Mouse (Mus musculus) forebrain, embryonic 15.5 days (tissue): ENCODE data around the gene Hormad2. TPM values are rescaled to one million over a fixed set of nuclear protein-coding genes. Genes with fewer than 3 reads are reported as not detected.

Source experiments
- ATAC-seq: fragments of 200-750 bp; cut with Nextera tagmentation; replicated peaks from 2 replicates; pipeline ENCODE4 v1.8.0; 2017; ENCODE audit warnings: mild to moderate bottlenecking, moderate TSS enrichment, moderate library complexity
- H3K27ac ChIP-seq: fragments of 300-500 bp; sonication (generic); replicated peaks from 2 replicates; pipeline ENCODE4 v1.5.1; 2015; ENCODE audit warnings: mild to moderate bottlenecking, inconsistent platforms
- H3K27me3 ChIP-seq: fragments of 300-500 bp; sonication (generic); 2 replicates; pipeline ENCODE4 v1.6.1; 2015; ENCODE audit warnings: inconsistent platforms
- H3K36me3 ChIP-seq: fragments of 300-500 bp; sonication (generic); 2 replicates; pipeline ENCODE4 v1.6.1; 2015; ENCODE audit warnings: mild to moderate bottlenecking, inconsistent platforms
- H3K4me1 ChIP-seq: fragments of 300-500 bp; sonication (generic); 2 replicates; pipeline ENCODE4 v1.6.1; 2015; ENCODE audit warnings: inconsistent platforms
- H3K4me2 ChIP-seq: fragments of 300-500 bp; sonication (generic); replicated peaks from 2 replicates; pipeline ENCODE4 v1.6.1; 2015; ENCODE audit warnings: mild to moderate bottlenecking, inconsistent platforms
- H3K4me3 ChIP-seq: fragments of 300-500 bp; sonication (generic); 2 replicates; pipeline ENCODE4 v1.5.1; 2015; ENCODE audit warnings: mild to moderate bottlenecking, inconsistent platforms
- H3K9ac ChIP-seq: fragments of 300-500 bp; sonication (generic); replicated peaks from 2 replicates; pipeline ENCODE4 v1.6.1; 2015; ENCODE audit warnings: mild to moderate bottlenecking, inconsistent platforms
- H3K9me3 ChIP-seq: fragments of 300-500 bp; sonication (generic); 2 replicates; pipeline ENCODE4 v1.6.1; 2016; ENCODE audit warnings: inconsistent platforms
- WGBS: fragments of 180-500 bp; shearing (Covaris S2); methylation state at CpG from one replicate; pipeline ENCODE4 v1.1.7; 2015; ENCODE audit warnings: mixed read lengths; 5-methylcytosine and 5-hydroxymethylcytosine counted together
- polyA plus RNA-seq: library from polyadenylated mRNA; unstranded; fragments of >200 nt; fragmentation: Nextera tagmentation; extraction: Ambion mirVana; gene quantifications from 2 replicates; pipeline ENCODE4 v1.2.1, GENCODE M21; 2015

The Hormad2 gene
- polyA plus RNA-seq, 1 experiment from 2014 or later: not detected

DNA sequence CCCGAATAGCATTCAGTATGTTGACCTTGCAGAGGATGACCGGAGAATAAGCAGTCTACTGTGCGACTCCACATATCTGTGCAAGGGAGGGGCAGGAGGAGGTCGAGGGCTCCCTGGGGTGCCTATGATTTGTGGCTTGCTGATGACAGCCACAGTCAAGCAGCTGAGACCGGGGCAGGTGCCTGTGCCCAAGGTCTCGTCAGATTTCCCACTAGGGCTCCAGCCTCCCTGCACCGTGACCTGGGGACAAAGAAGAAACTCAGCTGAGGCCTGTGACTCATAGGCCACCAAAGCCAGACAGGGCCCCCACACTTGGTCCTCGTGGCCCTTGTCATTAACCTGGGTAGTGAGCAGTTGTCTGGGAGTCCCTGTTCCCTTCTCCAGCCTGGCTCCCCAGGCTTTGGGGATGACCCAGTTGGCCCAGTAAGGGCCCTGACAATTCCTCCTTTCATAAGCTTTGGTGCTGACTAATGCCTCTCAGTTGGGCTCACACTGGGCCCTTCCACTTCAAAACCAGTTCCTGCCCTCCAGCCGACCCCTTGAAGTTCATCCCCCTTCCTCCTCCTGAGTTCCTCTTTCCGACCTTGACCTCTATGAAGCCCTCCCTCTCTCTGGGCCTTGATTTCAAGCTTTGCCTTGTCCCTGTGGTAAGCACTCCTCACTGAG lies 144.2 kb downstream of the Hormad2 start:
- Histone ChIP-seq H3K36me3 (no peaks in the 10 kb centered on the region), H3K9ac (no peak overlapping the region), H3K27me3 (no peaks in the 10 kb centered on the region), H3K27ac (no peak overlapping the region), H3K4me1 (0 out of 2 replicates have a peak, but pooled peaks cover 5% of the 10 kb centered on the region), H3K4me2 (no peak overlapping the region), H3K4me3 (no peak overlapping the region), H3K9me3 (no peaks in the 10 kb centered on the region)
- 81% methylated on average over 10 of the region's 10 CpGs for WGBS
- no peak for ATAC-seq

Other genes with a start within 250 kb of the Hormad2 start
- 1.4 and 1.5 TPM in 2 replicates for gene Castor1, start 222.9 kb downstream of the Hormad2 start, polyA plus RNA-seq
- not detected in 2 replicates for gene Osm, start 204.7 kb downstream of the Hormad2 start, polyA plus RNA-seq
- gene Lif, start 183.5 kb downstream of the Hormad2 start, polyA plus RNA-seq: not detected in 2 replicates
- gene Mtmr3, start 153.8 kb upstream of the Hormad2 start, polyA plus RNA-seq: 42.0 TPM in 2 replicates
- gene Gm11032, start 179.0 kb upstream of the Hormad2 start, polyA plus RNA-seq: not detected in 2 replicates
- gene Ascc2, start 196.6 kb upstream of the Hormad2 start, polyA plus RNA-seq: 24.0 and 27.1 TPM in 2 replicates